Mouse (Mus musculus): ENCODE results near the gene Emcn.

DNA sequence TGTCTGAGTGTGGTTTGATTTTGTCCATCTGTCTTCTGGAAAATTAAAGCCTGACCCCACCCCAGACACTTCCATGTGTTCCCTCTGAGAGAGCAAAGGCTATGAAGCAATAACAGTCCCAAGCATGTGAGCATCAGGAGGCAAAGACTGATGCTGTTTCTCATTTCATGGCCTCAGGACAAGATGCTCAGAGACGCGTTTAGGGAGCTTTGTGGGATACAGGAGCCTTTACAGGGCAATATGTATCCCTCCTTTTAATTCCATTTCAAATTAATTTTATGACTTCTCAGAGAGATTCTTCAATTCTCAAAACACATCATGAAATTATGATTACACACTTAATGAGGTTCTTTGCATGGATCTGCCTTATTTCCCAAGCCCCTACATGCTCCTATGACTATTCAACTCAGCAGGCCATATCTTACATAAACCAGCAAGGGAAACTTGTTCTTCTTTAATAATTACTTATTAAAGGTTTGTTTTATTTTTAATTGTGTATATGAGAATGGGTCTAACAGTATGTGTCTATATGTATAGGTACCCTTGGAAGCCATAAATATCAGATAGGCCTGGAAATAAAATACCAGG is 27.0 kb upstream of the Emcn start:
- no peak for TF ChIP-seq MAFK (IDR thresholded peaks at IDR 0.05; ENCODE audit: borderline replicate concordance, low read depth, low read length)
- no peak for TF ChIP-seq ETS1 (IDR thresholded peaks at IDR 0.05; ENCODE audit: low read depth, low read length)
- TF ChIP-seq EP300 (IDR thresholded peaks at IDR 0.05; ENCODE audit: low read depth in 1 of 2, low read length in 2 of 2) = no peak
- TF ChIP-seq CTCF (IDR thresholded peaks at IDR 0.05 in 2 of 3, conservative IDR thresholded peaks at IDR 0.05 in 1 of 3; ENCODE audit: control insufficient read depth in 1 of 3, insufficient read depth in 1 of 3, low read depth in 2 of 3, low read length in 3 of 3, poor library complexity in 1 of 3, severe bottlenecking in 1 of 3) = no peak
- TF ChIP-seq ELF1 (IDR thresholded peaks at IDR 0.05; ENCODE audit: low read depth, low read length) = no peak
- TF ChIP-seq ZKSCAN1 (IDR thresholded peaks at IDR 0.05; ENCODE audit: low read depth, low read length) = no peak

Measured in MEL (cell line).